Mouse (Mus musculus) kidney, adult 2 months (tissue): Measurements from ENCODE around the gene Atp1a2. TPM values are rescaled to one million over a fixed set of nuclear protein-coding genes. Genes with fewer than 3 reads are reported as not detected.
A peak's percentile ranks its signal among the peaks of the same experiment; 100 is the strongest.

ENCODE experiments used
- DNase-seq: peaks from one replicate; pipeline ENCODE4 v3.0.0; 2021
- H3K27ac ChIP-seq: fragments of 200-500 bp; 2 replicates; pipeline ENCODE4 v1.5.1; 2012; ENCODE audit warnings: low read depth, low read length, control low read depth, inconsistent platforms; ENCODE audit not compliant: insufficient read depth
- H3K27me3 ChIP-seq: fragments of 200-500 bp; replicated peaks from 2 replicates; pipeline ENCODE4 v1.6.1; 2012; ENCODE audit warnings: mild to moderate bottlenecking, moderate library complexity, low read length, inconsistent platforms; ENCODE audit not compliant: control insufficient read depth, insufficient read depth
- H3K36me3 ChIP-seq: fragments of 200-500 bp; 2 replicates; pipeline ENCODE4 v1.6.1; 2012; ENCODE audit warnings: mild to moderate bottlenecking, moderate library complexity, low read length, inconsistent platforms; ENCODE audit not compliant: control insufficient read depth, insufficient read depth
- H3K4me1 ChIP-seq: fragments of 200-500 bp; 2 replicates; pipeline ENCODE4 v1.6.1; 2011; ENCODE audit warnings: low read length; ENCODE audit not compliant: control insufficient read depth, insufficient read depth
- H3K4me3 ChIP-seq: fragments of 200-500 bp; 2 replicates; pipeline ENCODE4 v1.5.1; 2011; ENCODE audit warnings: mild to moderate bottlenecking, low read depth, low read length, control low read depth; ENCODE audit not compliant: insufficient read depth
- CTCF ChIP-seq: fragments of 200-500 bp; conservative IDR thresholded peaks from 2 replicates; pipeline ENCODE4 v1.5.1; 2011; ENCODE audit warnings: low read depth, mild to moderate bottlenecking, control low read depth, low read length, moderate library complexity, mixed read lengths; ENCODE audit not compliant: insufficient read depth, insufficient read length
- POLR2A ChIP-seq: fragments of 200-500 bp; IDR thresholded peaks from one replicate; pipeline ENCODE4 v1.6.1; 2011; ENCODE audit warnings: low read depth, low read length, control low read depth
- WGBS: fragments of 180-500 bp; shearing (Covaris S2); methylation state at CpG from one replicate; pipeline ENCODE4 v1.1.7; 2018; 5-methylcytosine and 5-hydroxymethylcytosine counted together
- polyA plus RNA-seq: library from polyadenylated mRNA; depleted of rRNA; stranded (reverse); fragments of >200 nt; gene quantifications from 2 replicates; pipeline ENCODE4 v1.2.3, GENCODE M21; 2012

Atp1a2 gene
- polyA plus RNA-seq, 1 experiment, result 36.4 TPM

- H3K27ac ChIP-seq, result no peak overlapping the region
- no peaks in the 10 kb centered on the region for H3K27me3 ChIP-seq
- no peak for DNase-seq
- TF ChIP-seq POLR2A, result no peak
- TF ChIP-seq CTCF, result no peak
- no peaks in the 10 kb centered on the region for H3K36me3 ChIP-seq
- H3K4me3 ChIP-seq, result no peak overlapping the region
- no peaks in the 10 kb centered on the region for H3K4me1 ChIP-seq
- 62% methylated on average over 10 of the region's 10 CpGs for WGBS
Measured at GRCm38 (mm10) chr1:172281522-172282254, 16.2 kb downstream of the Atp1a2 start.

- Histone ChIP-seq H3K27ac (no peak overlapping the region), H3K36me3 (no peaks in the 10 kb centered on the region), H3K27me3 (no peaks in the 10 kb centered on the region), H3K4me3 (no peak overlapping the region), H3K4me1 (no peaks in the 10 kb centered on the region)
- TF ChIP-seq POLR2A (no peak), CTCF (no peak)
- WGBS, result 87% methylated on average over 16 of the region's 16 CpGs
- no peak for DNase-seq
Measured at GRCm38 (mm10) chr1:172279768-172280509, 17.9 kb downstream of the Atp1a2 start.

- Histone ChIP-seq H3K4me1 (0 out of 2 replicates have a peak, but pooled peaks cover 3% of the 10 kb centered on the region), H3K27ac (no peak overlapping the region), H3K4me3 (no peak overlapping the region), H3K36me3 (no peaks in the 10 kb centered on the region), H3K27me3 (no peaks in the 10 kb centered on the region)
- 89% methylated on average over 13 of the region's 13 CpGs for WGBS
- DNase-seq, result no peak
- TF ChIP-seq POLR2A (no peak), CTCF (no peak)
Measured at GRCm38 (mm10) chr1:172278328-172278727, 19.5 kb downstream of the Atp1a2 start.

GRCm38 (mm10) chr1:172277172-172277571, 20.7 kb downstream of the Atp1a2 start:
- WGBS, result 77% methylated on average over 3 of the region's 3 CpGs
- TF ChIP-seq POLR2A (no peak), CTCF (no peak)
- no peak for DNase-seq

GRCm38 (mm10) chr1:172274547-172274946, 23.3 kb downstream of the Atp1a2 start:
- Histone ChIP-seq H3K27me3 (no peaks in the 10 kb centered on the region), H3K27ac (no peak overlapping the region), H3K4me1 (0 out of 2 replicates have a peak, but pooled peaks cover 3% of the 10 kb centered on the region), H3K36me3 (no peaks in the 10 kb centered on the region), H3K4me3 (no peak overlapping the region)
- TF ChIP-seq POLR2A (no peak), CTCF (no peak)
- WGBS, result 72% methylated on average over 5 of the region's 5 CpGs
- DNase-seq, result no peak

More at GRCm38 (mm10) chr1:172277172-172277571, 20.7 kb downstream of the Atp1a2 start:
- H3K27me3 ChIP-seq, result no peaks in the 10 kb centered on the region
- H3K36me3 ChIP-seq, result no peaks in the 10 kb centered on the region
- H3K4me3 ChIP-seq, result no peak overlapping the region
- H3K27ac ChIP-seq, result no peak overlapping the region
- 0 out of 2 replicates have a peak, but pooled peaks cover 3% of the 10 kb centered on the region for H3K4me1 ChIP-seq

GRCm38 (mm10) chr1:172274116-172274515, 23.7 kb downstream of the Atp1a2 start:
- 41% methylated on average over 5 of the region's 5 CpGs for WGBS
- Histone ChIP-seq H3K27me3 (no peaks in the 10 kb centered on the region), H3K4me3 (no peak overlapping the region), H3K4me1 (0 out of 2 replicates have a peak, but pooled peaks cover 3% of the 10 kb centered on the region), H3K36me3 (no peaks in the 10 kb centered on the region), H3K27ac (no peak overlapping the region)
- peak; percentile 57 for DNase-seq
- TF ChIP-seq POLR2A (no peak), CTCF (no peak)

GRCm38 (mm10) chr1:172273386-172273785, 24.5 kb downstream of the Atp1a2 start:
- Histone ChIP-seq H3K27me3 (no peaks in the 10 kb centered on the region), H3K4me1 (0 out of 2 replicates have a peak, but pooled peaks cover 3% of the 10 kb centered on the region), H3K36me3 (no peaks in the 10 kb centered on the region), H3K4me3 (no peak overlapping the region), H3K27ac (no peak overlapping the region)
- TF ChIP-seq POLR2A (no peak), CTCF (no peak)
- no peak for DNase-seq
- 93% methylated on average over 6 of the region's 6 CpGs for WGBS
